Mouse (Mus musculus): ENCODE results near the gene Bmp3.

Gene Bmp3

GRCm38 (mm10) chr5:98900926-98901325 is 46.7 kb downstream of the Bmp3 start:
- in situ Hi-C loops (cut with MboI, MseI): no loop called here

- in situ Hi-C loops (cut with MboI, MseI): no loop called here
These were observed 48.1 kb downstream of the Bmp3 start for GRCm38 (mm10) chr5:98902339-98902738.

GRCm38 (mm10) chr5:98918716-98919115 is 64.5 kb downstream of the Bmp3 start:
- in situ Hi-C loops (cut with MboI, MseI): no loop called here

- in situ Hi-C loops (cut with MboI, MseI): no loop called here
These were observed 67.4 kb downstream of the Bmp3 start for GRCm38 (mm10) chr5:98921608-98922007.

- in situ Hi-C loops (cut with MboI, MseI): no loop called here
These were observed 68.7 kb downstream of the Bmp3 start for GRCm38 (mm10) chr5:98922921-98923320.

Measured in T-helper 1 cell (primary cell).